Mouse (Mus musculus): ENCODE results near the gene Snx33.
"Not testable (repeated sequence)": the region's sequence is repeated elsewhere in the genome, so short reads cannot be mapped to it uniquely, and the experiment has no call there.

The Snx33 gene

GRCm38 (mm10) chr9:56928041-56928811 is at the start of gene Snx33:
Gene Snx33 (minus strand): TSS chr9:56928371.
- DNase-seq (ENCODE audit: extremely low read depth, low read depth), result peak; percentile 56

- peak; percentile 43 for DNase-seq (ENCODE audit: extremely low read depth, low read depth)
Observed at GRCm38 (mm10) chr9:56975199-56975598, 47.0 kb upstream of the Snx33 start.

GRCm38 (mm10) chr9:56973960-56974524 is 45.9 kb upstream of the Snx33 start:
- no peak for DNase-seq (ENCODE audit: extremely low read depth, low read depth)

GRCm38 (mm10) chr9:56970158-56970557 is 42.0 kb upstream of the Snx33 start:
- DNase-seq (ENCODE audit: extremely low read depth, low read depth), result peak; percentile 74

GRCm38 (mm10) chr9:56961591-56961990 is 33.4 kb upstream of the Snx33 start:
- DNase-seq (ENCODE audit: extremely low read depth, low read depth), result no peak

- DNase-seq (ENCODE audit: extremely low read depth, low read depth), result no peak
Observed at GRCm38 (mm10) chr9:56958689-56959088, 30.5 kb upstream of the Snx33 start.

- no peak for DNase-seq (ENCODE audit: extremely low read depth, low read depth)
Observed at GRCm38 (mm10) chr9:56956966-56957675, 28.9 kb upstream of the Snx33 start.

GRCm38 (mm10) chr9:56953562-56953961 is 25.4 kb upstream of the Snx33 start:
- DNase-seq (ENCODE audit: extremely low read depth, low read depth), result no peak

GRCm38 (mm10) chr9:56950414-56951400 is 22.5 kb upstream of the Snx33 start, which contains the start of gene Snupn:
Gene Snupn (plus strand): TSS chr9:56950878.
- DNase-seq (ENCODE audit: extremely low read depth, low read depth), result peak; percentile 97

GRCm38 (mm10) chr9:56949767-56950166 is 21.6 kb upstream of the Snx33 start:
- peak; percentile 32 for DNase-seq (ENCODE audit: extremely low read depth, low read depth)

- not testable (repeated sequence) for DNase-seq (ENCODE audit: extremely low read depth, low read depth)
Observed at GRCm38 (mm10) chr9:56948699-56949098, 20.5 kb upstream of the Snx33 start.

- DNase-seq (ENCODE audit: extremely low read depth, low read depth), result peak; percentile 52
Observed at GRCm38 (mm10) chr9:56947481-56947880, 19.3 kb upstream of the Snx33 start.

- DNase-seq (ENCODE audit: extremely low read depth, low read depth), result no peak
Observed at GRCm38 (mm10) chr9:56938374-56938773, 10.2 kb upstream of the Snx33 start.

GRCm38 (mm10) chr9:56937223-56938160 is 9.3 kb upstream of the Snx33 start, which contains the start of gene Imp3:
Gene Imp3 (plus strand): TSS chr9:56937475.
- DNase-seq (ENCODE audit: extremely low read depth, low read depth), result peak; percentile 96

GRCm38 (mm10) chr9:56936861-56937222 is 8.7 kb upstream of the Snx33 start:
- DNase-seq (ENCODE audit: extremely low read depth, low read depth), result no peak

- no peak for DNase-seq (ENCODE audit: extremely low read depth, low read depth)
Observed at GRCm38 (mm10) chr9:56930556-56930955, 2.4 kb upstream of the Snx33 start.

- no peak for DNase-seq (ENCODE audit: extremely low read depth, low read depth)
Observed at GRCm38 (mm10) chr9:56929496-56929895, 1.3 kb upstream of the Snx33 start.

- DNase-seq (ENCODE audit: extremely low read depth, low read depth), result no peak
Observed at GRCm38 (mm10) chr9:56927191-56928012, 769 bp downstream of the Snx33 start.

GRCm38 (mm10) chr9:56926387-56926786 is 1.8 kb downstream of the Snx33 start:
- no peak for DNase-seq (ENCODE audit: extremely low read depth, low read depth)

Data from MEL-GATA-1-ER (cell line).